Mouse (Mus musculus) brain, embryonic 14.5 days (tissue): ENCODE measurements around the gene Slc23a4.

ENCODE experiments used
- CTCF ChIP-seq: fragments of 200-500 bp; IDR thresholded peaks from 2 replicates; pipeline ENCODE4 v1.5.1; 2012; ENCODE audit warnings: inconsistent platforms, mild to moderate bottlenecking, moderate library complexity, borderline replicate concordance; ENCODE audit not compliant: insufficient read depth, insufficient read length; ENCODE audit errors: extremely low read depth
- POLR2A ChIP-seq: fragments of 200-500 bp; IDR thresholded peaks from 2 replicates; pipeline ENCODE4 v1.6.1; 2012; ENCODE audit warnings: mild to moderate bottlenecking, inconsistent platforms, borderline replicate concordance; ENCODE audit not compliant: poor library complexity, insufficient read depth, insufficient read length, severe bottlenecking; ENCODE audit errors: extremely low read depth

DNA sequence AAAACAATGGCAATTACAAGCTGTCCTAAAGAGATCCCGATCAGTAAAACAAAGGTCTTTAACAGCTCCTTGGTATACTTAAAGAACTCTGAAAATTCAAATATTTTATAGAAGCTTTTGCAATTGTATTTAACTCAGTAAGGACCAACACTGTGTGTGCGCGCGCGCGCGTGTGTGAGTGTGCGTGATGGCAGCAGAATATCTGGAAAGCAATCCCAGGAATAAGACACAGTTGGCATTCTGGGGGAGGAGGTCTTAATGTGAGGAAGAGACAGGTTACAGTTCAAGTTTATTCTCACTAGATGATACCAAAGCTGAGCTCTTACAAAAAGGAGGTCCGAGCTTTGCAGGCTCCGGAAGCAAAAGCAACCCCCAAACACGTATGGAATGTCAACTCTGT is 45.1 kb upstream of the Slc23a4 start:
- no peak for TF ChIP-seq CTCF
- no peak for TF ChIP-seq POLR2A
